Mouse (Mus musculus) liver, embryonic 14.5 days (tissue): Measurements from ENCODE around the gene Chd4.

Source experiments
- CTCF ChIP-seq: IDR thresholded peaks from 2 replicates; pipeline ENCODE4 v1.5.1; 2016; ENCODE audit warnings: antibody characterized with exemption, low read depth, control low read depth
- EP300 ChIP-seq: IDR thresholded peaks from 2 replicates; pipeline ENCODE4 v1.6.1; 2016; ENCODE audit warnings: antibody characterized with exemption, low read depth

DNA sequence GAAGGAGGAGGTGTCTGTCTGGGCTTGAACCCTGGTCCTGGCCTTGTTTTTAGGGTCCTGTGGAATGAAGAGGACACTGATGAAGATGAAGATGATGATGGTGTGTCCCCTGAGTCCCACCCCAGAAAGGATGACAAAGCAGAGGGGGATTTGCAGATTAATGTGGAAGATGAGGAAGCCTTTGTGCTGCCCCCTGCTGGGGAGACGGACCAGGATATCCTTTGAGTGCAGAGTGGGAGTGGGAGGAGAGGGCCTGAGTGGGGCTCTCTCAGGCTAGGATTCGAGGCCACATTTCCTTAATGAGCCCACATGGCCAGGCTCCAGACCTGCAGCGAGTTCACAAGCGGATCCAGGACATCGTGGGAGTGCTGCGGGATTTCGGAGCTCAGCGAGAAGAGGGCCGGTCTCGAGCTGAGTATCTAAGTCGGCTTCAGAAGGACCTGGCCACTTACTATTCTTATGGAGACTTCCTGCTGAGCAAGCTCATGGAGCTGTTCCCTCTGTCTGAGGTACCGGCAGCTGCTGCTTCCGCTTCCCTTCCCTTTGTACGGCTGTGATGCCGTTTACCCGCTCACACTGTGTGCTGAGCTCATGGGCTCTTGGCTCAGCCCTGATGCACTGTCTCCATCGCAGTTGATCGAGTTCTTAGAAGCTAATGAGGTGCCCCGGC, 41.4 kb downstream of the Chd4 start:
- TF ChIP-seq CTCF (peak; percentile 75), EP300 (no peak)
